Mouse (Mus musculus) erythroblast, embryonic 14.5 days (primary cell): ENCODE results near the gene Mmp1b. TPM values are rescaled to one million over a fixed set of nuclear protein-coding genes. Genes with fewer than 3 reads are reported as not detected.
"Not testable (repeated sequence)": the region's sequence is repeated elsewhere in the genome, so short reads cannot be mapped to it uniquely, and the experiment has no call there.

Experiments used
- H3K27me3 ChIP-seq: 2 replicates; pipeline ENCODE4 v1.6.1; 2012; ENCODE audit warnings: inconsistent platforms; ENCODE audit not compliant: control insufficient read depth
- H3K36me3 ChIP-seq: 2 replicates; pipeline ENCODE4 v1.6.1; 2012; ENCODE audit warnings: mild to moderate bottlenecking, inconsistent platforms; ENCODE audit not compliant: control insufficient read depth
- H3K4me1 ChIP-seq: 2 replicates; pipeline ENCODE4 v1.6.1; 2012; ENCODE audit warnings: inconsistent platforms; ENCODE audit not compliant: control insufficient read depth
- H3K4me3 ChIP-seq: replicated peaks from 2 replicates; pipeline ENCODE3; 2012; ENCODE audit warnings: moderate library complexity, mild to moderate bottlenecking, inconsistent platforms
- H3K9me3 ChIP-seq: 2 replicates; pipeline ENCODE4 v1.6.1; 2012; ENCODE audit warnings: low read length, inconsistent platforms, mixed read lengths; ENCODE audit not compliant: control insufficient read depth
- GATA1 ChIP-seq: IDR thresholded peaks from 2 replicates; pipeline ENCODE4 v1.6.1; 2012; ENCODE audit warnings: low read length, inconsistent platforms, mixed read lengths
- TAL1 ChIP-seq: IDR thresholded peaks from 3 replicates; pipeline ENCODE4 v1.6.1; 2012; ENCODE audit warnings: low read length, inconsistent platforms, mixed read lengths
- polyA plus RNA-seq: library from polyadenylated mRNA; stranded (reverse); fragments of >175 nt; gene quantifications from 2 replicates; pipeline ENCODE4 v1.2.3, GENCODE M21; 2012

Gene Mmp1b
- not detected in 2 replicates for polyA plus RNA-seq

DNA sequence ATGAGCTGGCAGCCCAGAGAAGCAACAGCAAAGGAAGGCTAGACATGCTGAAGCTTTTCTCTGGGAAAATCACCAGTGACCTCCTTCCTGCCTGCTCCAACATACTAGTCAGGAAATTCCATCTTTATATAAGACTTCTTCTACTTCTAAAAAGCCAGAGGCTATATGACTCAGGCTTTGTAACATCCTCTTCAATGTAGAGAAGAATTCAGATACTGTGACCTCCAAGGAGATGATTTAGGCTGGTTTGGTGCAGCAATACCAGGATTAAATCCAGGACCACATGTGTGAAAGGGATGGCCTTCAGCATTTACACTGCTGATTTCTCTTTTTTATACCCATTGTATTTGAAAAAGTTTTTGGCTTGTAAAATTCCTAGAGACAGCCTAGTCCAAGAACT, at the start of gene Mmp1b:
Gene Mmp1b (minus strand): TSS at position 101 of the 400 bp plus-strand sequence.
- no peaks in the 10 kb centered on the region for H3K27me3 ChIP-seq
- TF ChIP-seq TAL1: no peak
- no peak for TF ChIP-seq GATA1
- H3K4me3 ChIP-seq: no peak within 1 kb of the TSS
- H3K9me3 ChIP-seq: no peaks in the 10 kb centered on the region; the same call in 1 of the 2 replicates
- no peaks in the 10 kb centered on the region for H3K4me1 ChIP-seq
- no peaks in the 10 kb centered on the region for H3K36me3 ChIP-seq

DNA sequence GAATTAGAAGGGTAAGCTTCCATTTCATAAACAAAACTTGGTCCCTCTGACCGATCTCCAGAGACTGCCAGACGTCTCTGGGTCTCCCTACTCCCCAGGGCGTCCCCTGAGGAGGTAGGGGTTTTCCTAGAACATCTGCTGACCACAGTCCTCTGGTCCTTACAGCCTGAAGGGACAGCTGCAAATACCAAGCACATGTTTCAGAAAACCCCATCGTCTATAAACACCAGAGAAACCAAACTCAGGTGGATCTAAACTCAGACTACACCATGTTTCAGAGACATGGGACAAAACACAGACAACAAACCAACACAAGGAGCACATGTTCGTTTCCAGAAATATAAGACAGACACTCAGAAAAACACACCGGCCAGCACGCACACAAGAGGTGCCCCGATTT, 8.7 kb upstream of the Mmp1b start:
- H3K27me3 ChIP-seq, H3K9me3 ChIP-seq, H3K36me3 ChIP-seq, H3K4me3 ChIP-seq, H3K4me1 ChIP-seq: not testable (repeated sequence)

DNA sequence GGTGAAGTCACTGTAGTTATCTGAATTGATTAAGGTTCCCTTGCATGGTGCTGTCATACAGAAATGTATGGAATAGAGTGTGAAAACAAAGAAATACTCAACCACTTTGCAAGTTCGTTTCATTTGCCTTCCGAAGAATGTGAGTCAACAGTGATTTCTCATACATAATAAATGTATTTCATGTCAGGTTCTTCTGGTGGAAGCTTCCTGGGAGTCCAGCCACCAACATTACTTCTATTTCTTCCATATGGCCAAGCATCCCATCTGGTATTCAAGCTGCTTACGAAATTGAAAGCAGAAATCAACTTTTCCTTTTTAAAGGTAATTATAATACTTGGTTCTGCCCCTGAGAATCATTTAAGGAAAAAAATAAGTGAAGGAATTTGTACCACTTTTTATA, 33.3 kb downstream of the Mmp1b start:
- Histone ChIP-seq H3K4me3 (no peak overlapping the region), H3K27me3 (no peaks in the 10 kb centered on the region), H3K4me1 (no peaks in the 10 kb centered on the region), H3K9me3 (no peaks in the 10 kb centered on the region), H3K36me3 (no peaks in the 10 kb centered on the region)
- TF ChIP-seq GATA1 (no peak), TAL1 (no peak)

DNA sequence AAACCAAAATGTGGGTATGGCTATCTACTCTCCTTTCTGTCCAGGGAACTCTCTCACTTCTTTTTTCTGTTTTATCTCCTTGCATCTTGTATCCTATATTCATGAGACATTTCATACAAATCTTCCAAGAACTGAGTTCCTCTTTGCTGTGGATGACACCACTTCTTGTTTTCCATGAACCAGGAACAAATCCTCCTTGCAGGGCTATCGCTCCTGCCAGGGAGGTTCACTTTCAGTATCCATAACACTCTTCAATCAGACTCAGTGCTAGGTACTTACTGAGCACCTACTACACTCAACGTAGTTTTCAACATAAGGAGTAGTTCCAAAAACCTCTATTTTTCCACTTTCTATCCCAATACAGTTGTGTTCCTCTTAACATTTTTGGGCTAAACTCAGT, 42.3 kb downstream of the Mmp1b start:
- TF ChIP-seq GATA1 (no peak), TAL1 (no peak)
- no peaks in the 10 kb centered on the region for H3K27me3 ChIP-seq
- H3K36me3 ChIP-seq: no peaks in the 10 kb centered on the region
- H3K4me3 ChIP-seq: no peak overlapping the region
- no peaks in the 10 kb centered on the region for H3K9me3 ChIP-seq
- H3K4me1 ChIP-seq: no peaks in the 10 kb centered on the region

DNA sequence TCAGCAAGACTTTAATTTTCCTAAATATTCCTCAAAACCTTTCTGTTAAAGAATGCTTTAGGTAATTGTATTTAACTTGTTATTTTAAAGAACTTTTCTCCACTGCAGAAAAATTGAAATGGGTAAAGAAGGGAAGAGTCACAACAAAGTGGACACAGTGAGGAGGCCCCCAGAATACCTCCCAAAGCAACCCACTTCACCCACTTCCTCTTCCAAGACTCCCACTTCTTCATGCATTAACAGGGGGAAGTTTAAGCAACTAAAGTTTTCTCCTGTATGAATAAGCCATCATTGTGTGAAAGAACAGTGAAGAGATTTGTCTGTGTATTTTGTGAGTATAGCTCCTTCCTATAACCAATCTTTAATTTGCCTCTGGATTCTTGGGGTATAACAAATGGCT, 43.7 kb downstream of the Mmp1b start, which contains the start of gene Mmp12:
Gene Mmp12 (plus strand): TSS at position 275 of the 400 bp plus-strand sequence.
- no peaks in the 10 kb centered on the region for H3K27me3 ChIP-seq
- no peaks in the 10 kb centered on the region for H3K4me1 ChIP-seq
- H3K36me3 ChIP-seq: no peaks in the 10 kb centered on the region
- no peak within 1 kb of the TSS for H3K4me3 ChIP-seq
- no peaks in the 10 kb centered on the region for H3K9me3 ChIP-seq
- no peak for TF ChIP-seq TAL1
- TF ChIP-seq GATA1: no peak

DNA sequence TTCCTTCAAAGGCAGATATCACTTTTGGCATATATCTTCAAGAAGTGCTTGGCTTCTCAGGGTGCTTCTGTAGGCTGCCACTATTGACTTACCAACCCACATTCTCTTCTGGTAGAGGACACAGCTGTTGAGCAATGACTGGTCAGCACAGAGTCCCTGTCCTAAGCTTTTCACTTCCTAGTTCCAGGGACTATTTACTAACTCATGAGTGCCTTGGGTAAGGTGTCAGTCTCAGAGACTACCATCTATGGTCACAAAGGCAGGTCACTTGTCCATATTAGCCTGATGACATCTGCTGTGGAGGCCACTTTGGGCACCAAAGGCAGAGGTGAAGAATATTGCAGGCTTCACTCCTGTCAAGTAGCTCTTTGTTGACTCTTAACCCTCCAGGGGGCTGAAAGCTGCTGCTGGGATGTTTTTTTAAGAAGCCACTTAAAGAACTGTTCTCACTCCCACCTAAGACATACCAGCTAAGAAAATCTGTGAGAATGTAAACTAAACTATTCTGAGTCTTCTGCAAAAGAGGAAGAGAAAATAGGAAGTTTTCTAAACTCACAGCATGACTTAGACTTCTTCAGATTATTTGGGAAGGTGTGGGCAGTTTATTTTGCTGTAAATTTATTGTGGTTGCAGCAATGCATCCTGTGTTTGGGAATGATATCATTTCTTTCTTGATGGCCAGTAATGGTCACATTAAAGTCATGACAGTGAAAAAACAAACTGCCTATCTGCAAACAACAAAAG, 50.9 kb downstream of the Mmp1b start:
- Histone ChIP-seq H3K36me3 (no peaks in the 10 kb centered on the region), H3K27me3 (no peaks in the 10 kb centered on the region), H3K4me3 (no peak overlapping the region), H3K9me3 (no peaks in the 10 kb centered on the region), H3K4me1 (no peaks in the 10 kb centered on the region)
- no peak for TF ChIP-seq TAL1
- no peak for TF ChIP-seq GATA1

DNA sequence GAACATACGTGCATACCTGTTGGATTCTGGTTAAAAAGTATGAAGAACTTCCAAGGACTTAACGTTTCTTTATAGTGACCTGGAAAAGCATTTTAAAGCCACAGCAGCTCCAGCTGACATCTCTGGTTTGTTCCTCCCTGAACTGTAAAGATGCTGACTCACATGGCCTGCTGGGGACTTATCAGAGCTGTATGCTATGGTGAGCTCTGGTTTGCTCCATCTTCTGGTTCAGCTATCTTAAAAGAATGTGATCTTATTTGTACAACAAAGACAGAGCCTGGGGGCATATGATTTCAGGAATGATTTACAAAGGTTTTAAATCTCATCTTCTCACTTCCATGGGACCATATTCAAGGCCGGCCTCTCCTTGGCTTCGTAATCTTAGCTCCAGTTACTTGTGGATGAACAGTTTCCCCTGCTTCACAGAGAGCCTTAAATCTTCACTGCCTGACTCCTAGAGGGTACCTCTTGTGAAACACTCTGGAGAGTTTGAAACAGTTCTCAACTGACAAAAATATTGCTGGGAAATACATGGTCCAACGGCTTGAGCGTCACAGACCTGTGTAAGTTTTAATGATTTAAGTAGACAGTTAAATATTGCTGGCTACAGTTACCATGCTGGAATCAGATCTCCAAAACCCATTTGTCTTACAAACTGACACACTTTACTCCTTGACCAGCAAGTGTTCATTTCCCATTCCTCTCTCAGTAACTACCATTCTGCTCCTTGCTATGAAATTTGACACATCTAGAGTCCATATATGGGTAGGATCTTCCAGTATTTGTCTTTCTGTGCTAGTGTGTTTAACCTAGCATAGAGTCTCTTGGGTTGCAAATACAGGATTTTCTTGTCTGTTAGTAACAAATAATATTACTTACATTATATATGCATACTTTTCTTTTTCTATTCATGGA, 51.8 kb downstream of the Mmp1b start:
- Histone ChIP-seq H3K4me3 (no peak overlapping the region), H3K36me3 (no peaks in the 10 kb centered on the region), H3K27me3 (no peaks in the 10 kb centered on the region), H3K9me3 (no peaks in the 10 kb centered on the region), H3K4me1 (no peaks in the 10 kb centered on the region)
- TF ChIP-seq TAL1 (no peak), GATA1 (no peak)

DNA sequence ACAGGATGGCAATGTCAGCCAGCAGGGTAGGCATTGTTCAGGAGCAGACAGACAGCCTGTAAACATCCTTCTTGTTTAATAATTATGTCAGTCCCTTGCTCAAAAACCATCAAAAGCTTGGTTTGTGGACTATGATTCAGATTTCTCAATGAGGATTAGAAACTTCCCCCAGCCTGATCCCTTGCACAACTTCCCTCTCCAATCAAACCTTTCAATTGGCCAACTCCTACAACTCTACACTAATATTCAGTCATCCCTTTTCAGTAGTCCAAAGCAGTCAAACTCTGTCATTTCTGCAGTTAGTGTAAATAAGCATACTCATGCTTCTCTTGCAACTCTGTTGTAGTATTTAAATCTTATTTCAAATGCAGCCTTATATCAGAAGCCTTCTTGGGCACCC, 56.0 kb downstream of the Mmp1b start:
- H3K27me3 ChIP-seq: no peaks in the 10 kb centered on the region
- TF ChIP-seq GATA1 (no peak), TAL1 (no peak)
- no peaks in the 10 kb centered on the region for H3K4me1 ChIP-seq
- no peaks in the 10 kb centered on the region for H3K9me3 ChIP-seq
- H3K4me3 ChIP-seq: no peak overlapping the region
- H3K36me3 ChIP-seq: no peaks in the 10 kb centered on the region

Other genes with a start within 250 kb of the Mmp1b start
- gene Dync2h1, start 203.6 kb downstream of the Mmp1b start, polyA plus RNA-seq: 0.03 TPM in 1 of 2 replicates, not detected in the other
- 6.6 and 10.5 TPM in 2 replicates for gene Dcun1d5, start 203.5 kb downstream of the Mmp1b start, polyA plus RNA-seq
- gene Mmp13, start 115.5 kb downstream of the Mmp1b start, polyA plus RNA-seq: not detected in 2 replicates
- not detected in 2 replicates for gene Mmp12, start 43.7 kb downstream of the Mmp1b start, polyA plus RNA-seq
- not detected in 2 replicates for gene Mmp3, start 57.8 kb upstream of the Mmp1b start, polyA plus RNA-seq
- gene Mmp10, start 114.3 kb upstream of the Mmp1b start, polyA plus RNA-seq: not detected in 2 replicates
- gene Mmp8, start 170.4 kb upstream of the Mmp1b start, polyA plus RNA-seq: not detected in 2 replicates
- not detected in 2 replicates for gene Mmp27, start 183.3 kb upstream of the Mmp1b start, polyA plus RNA-seq
- gene Mmp20, start 240.2 kb upstream of the Mmp1b start, polyA plus RNA-seq: not detected in 2 replicates